Mouse (Mus musculus): Measurements from ENCODE around the gene Soat1.

GRCm38 (mm10) chr1:156428434-156428833 is 45.7 kb downstream of the Soat1 start:
- TF ChIP-seq POU5F1 (IDR thresholded peaks at IDR 0.05; ENCODE audit: borderline replicate concordance, low read length): no peak
- TF ChIP-seq CTCF (conservative IDR thresholded peaks at IDR 0.05; ENCODE audit: low read length): no peak

Data from E14TG2a.4 (cell line).